Mouse (Mus musculus) heart, embryonic 12.5 days (tissue): ENCODE results near the gene Abcg4. TPM values are rescaled to one million over a fixed set of nuclear protein-coding genes. Genes with fewer than 3 reads are reported as not detected.
"Not testable (repeated sequence)": the region's sequence is repeated elsewhere in the genome, so short reads cannot be mapped to it uniquely, and the experiment has no call there.

Source experiments
- ATAC-seq: fragments of 200-750 bp; cut with Nextera tagmentation; 2 replicates; pipeline ENCODE4 v1.8.0; 2017; ENCODE audit warnings: moderate TSS enrichment, moderate library complexity; ENCODE audit not compliant: insufficient number of reproducible peaks, low FRiP score
- H3K27ac ChIP-seq: fragments of 300-500 bp; sonication (generic); 2 replicates; pipeline ENCODE4 v1.5.1; 2016; ENCODE audit warnings: mild to moderate bottlenecking, moderate library complexity; ENCODE audit not compliant: poor library complexity, severe bottlenecking
- H3K27me3 ChIP-seq: fragments of 300-500 bp; sonication (generic); replicated peaks from 2 replicates; pipeline ENCODE4 v1.6.1; 2016; ENCODE audit warnings: mild to moderate bottlenecking, moderate library complexity
- H3K36me3 ChIP-seq: fragments of 300-500 bp; sonication (generic); 2 replicates; pipeline ENCODE4 v1.6.1; 2016; ENCODE audit warnings: mild to moderate bottlenecking, moderate library complexity
- H3K4me1 ChIP-seq: fragments of 300-500 bp; sonication (generic); replicated peaks from 2 replicates; pipeline ENCODE4 v1.6.1; 2016; ENCODE audit warnings: mild to moderate bottlenecking
- H3K4me2 ChIP-seq: fragments of 300-500 bp; sonication (generic); 2 replicates; pipeline ENCODE4 v1.6.1; 2016; ENCODE audit warnings: mild to moderate bottlenecking, moderate library complexity
- H3K4me3 ChIP-seq: fragments of 300-500 bp; sonication (generic); 2 replicates; pipeline ENCODE4 v1.5.1; 2016; ENCODE audit warnings: mild to moderate bottlenecking
- H3K9ac ChIP-seq: fragments of 300-500 bp; sonication (generic); 2 replicates; pipeline ENCODE4 v1.6.1; 2016; ENCODE audit warnings: mild to moderate bottlenecking, moderate library complexity
- H3K9me3 ChIP-seq: fragments of 300-500 bp; sonication (generic); replicated peaks from 2 replicates; pipeline ENCODE4 v1.6.1; 2016; ENCODE audit warnings: mild to moderate bottlenecking, moderate library complexity
- WGBS: fragments of 180-500 bp; shearing (Covaris S2); methylation state at CpG from one replicate; pipeline ENCODE4 v1.1.7; 2016; 5-methylcytosine and 5-hydroxymethylcytosine counted together
- polyA plus RNA-seq: library from polyadenylated mRNA; unstranded; fragments of >200 nt; fragmentation: Nextera tagmentation; extraction: Ambion mirVana; gene quantifications from 2 replicates; pipeline ENCODE4 v1.2.1, GENCODE M21; 2016

Abcg4 gene
- polyA plus RNA-seq, 1 experiment from 2014 or later, result 4.3 TPM

DNA sequence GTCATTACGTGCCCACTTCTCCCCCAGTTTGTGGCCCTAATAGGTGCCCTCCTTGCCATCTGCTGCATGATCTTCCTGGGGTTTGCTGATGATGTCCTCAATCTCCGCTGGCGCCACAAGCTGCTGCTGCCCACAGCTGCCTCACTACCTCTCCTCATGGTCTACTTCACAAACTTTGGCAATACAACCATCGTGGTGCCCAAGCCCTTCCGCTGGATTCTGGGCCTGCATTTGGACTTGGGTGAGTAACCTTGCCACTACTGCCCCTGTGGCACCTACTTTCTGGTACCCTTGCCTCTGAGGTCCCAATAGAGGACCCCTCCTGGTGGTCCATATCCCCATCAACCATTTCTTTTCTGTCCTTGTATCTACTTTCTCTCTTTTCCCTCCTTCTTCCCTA is 39.5 kb upstream of the Abcg4 start:
- Histone ChIP-seq H3K9me3 (no peaks in the 10 kb centered on the region), H3K4me3 (peak overlapping the region; percentile 73), H3K9ac (peak overlapping the region; percentile 90), H3K36me3 (peaks cover 43% of the 10 kb centered on the region), H3K4me2 (peak overlapping the region; percentile 72), H3K27me3 (no peaks in the 10 kb centered on the region), H3K4me1 (peaks cover 12% of the 10 kb centered on the region), H3K27ac (peak overlapping the region; percentile 95; the same call in 1 of the 2 replicates)
- ATAC-seq, result no peak
- WGBS, result 90% methylated on average over 5 of the region's 5 CpGs

- Histone ChIP-seq H3K27ac (peak overlapping the region; percentile 95), H3K4me1 (peaks cover 12% of the 10 kb centered on the region), H3K4me2 (peak overlapping the region; percentile 72), H3K9me3 (no peaks in the 10 kb centered on the region), H3K4me3 (peak overlapping the region; percentile 73), H3K36me3 (peaks cover 36% of the 10 kb centered on the region), H3K9ac (peak overlapping the region; percentile 90), H3K27me3 (no peaks in the 10 kb centered on the region)
- 0% methylated on average over 22 of the region's 22 CpGs for WGBS
- peak; percentile 71 for ATAC-seq
Measured at GRCm38 (mm10) chr9:44327064-44327711, 38.8 kb upstream of the Abcg4 start.

GRCm38 (mm10) chr9:44326371-44327063 is 38.1 kb upstream of the Abcg4 start:
- H3K36me3 ChIP-seq, result peaks cover 30% of the 10 kb centered on the region
- H3K27ac ChIP-seq, result peak overlapping the region; percentile 95
- WGBS, result under 1% methylated on average over 38 of the region's 38 CpGs
- ATAC-seq, result peak; percentile 91
- no peaks in the 10 kb centered on the region for H3K27me3 ChIP-seq
- peak overlapping the region; percentile 72 for H3K4me2 ChIP-seq
- H3K9ac ChIP-seq, result peak overlapping the region; percentile 90
- no peaks in the 10 kb centered on the region for H3K9me3 ChIP-seq
- H3K4me3 ChIP-seq, result peak overlapping the region; percentile 73
- peaks cover 12% of the 10 kb centered on the region for H3K4me1 ChIP-seq

DNA sequence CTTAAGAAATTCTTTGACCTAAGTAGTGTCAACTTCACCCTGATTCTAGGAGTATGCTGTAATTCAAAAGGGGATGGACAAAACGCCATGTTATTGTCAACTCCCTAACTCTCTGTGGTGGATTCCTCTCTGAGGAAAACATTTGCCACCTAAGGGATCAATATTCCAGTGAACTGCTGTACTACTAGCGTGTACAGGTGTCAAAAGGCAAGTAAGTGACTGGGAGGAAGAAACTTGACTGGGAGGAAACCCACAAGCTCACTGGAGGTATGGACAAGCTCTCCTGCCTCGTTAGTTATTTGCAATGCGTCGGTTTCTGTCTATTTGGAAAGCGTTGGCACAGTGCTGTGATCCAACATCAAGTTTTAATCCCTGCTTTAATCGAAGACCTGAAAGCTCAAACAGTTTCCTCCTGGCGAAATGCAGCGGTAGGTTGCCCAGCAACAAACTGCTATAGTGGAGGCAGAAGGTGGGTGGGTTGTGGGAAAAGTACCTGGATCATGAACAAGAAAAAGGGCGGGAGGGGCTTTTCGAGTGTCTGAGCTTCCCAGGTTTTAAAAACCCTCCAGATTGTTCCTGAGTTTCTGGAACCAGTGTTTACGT is 37.5 kb upstream of the Abcg4 start, which contains the start of gene Dpagt1:
TSS of gene Dpagt1 (plus strand) at position 252 of the 603 bp plus-strand sequence.
- H3K4me3 ChIP-seq, result peak within 1 kb of the TSS; percentile 73
- H3K9ac ChIP-seq, result peak within 1 kb of the TSS; percentile 90
- H3K4me1 ChIP-seq, result peaks cover 14% of the 10 kb centered on the region
- WGBS, result 3% methylated on average over 12 of the region's 12 CpGs
- H3K36me3 ChIP-seq, result peaks cover 23% of the 10 kb centered on the region
- ATAC-seq, result no peak
- H3K9me3 ChIP-seq, result no peaks in the 10 kb centered on the region
- H3K4me2 ChIP-seq, result peak within 1 kb of the TSS; percentile 72
- H3K27me3 ChIP-seq, result no peaks in the 10 kb centered on the region
- peak within 1 kb of the TSS; percentile 95 for H3K27ac ChIP-seq

DNA sequence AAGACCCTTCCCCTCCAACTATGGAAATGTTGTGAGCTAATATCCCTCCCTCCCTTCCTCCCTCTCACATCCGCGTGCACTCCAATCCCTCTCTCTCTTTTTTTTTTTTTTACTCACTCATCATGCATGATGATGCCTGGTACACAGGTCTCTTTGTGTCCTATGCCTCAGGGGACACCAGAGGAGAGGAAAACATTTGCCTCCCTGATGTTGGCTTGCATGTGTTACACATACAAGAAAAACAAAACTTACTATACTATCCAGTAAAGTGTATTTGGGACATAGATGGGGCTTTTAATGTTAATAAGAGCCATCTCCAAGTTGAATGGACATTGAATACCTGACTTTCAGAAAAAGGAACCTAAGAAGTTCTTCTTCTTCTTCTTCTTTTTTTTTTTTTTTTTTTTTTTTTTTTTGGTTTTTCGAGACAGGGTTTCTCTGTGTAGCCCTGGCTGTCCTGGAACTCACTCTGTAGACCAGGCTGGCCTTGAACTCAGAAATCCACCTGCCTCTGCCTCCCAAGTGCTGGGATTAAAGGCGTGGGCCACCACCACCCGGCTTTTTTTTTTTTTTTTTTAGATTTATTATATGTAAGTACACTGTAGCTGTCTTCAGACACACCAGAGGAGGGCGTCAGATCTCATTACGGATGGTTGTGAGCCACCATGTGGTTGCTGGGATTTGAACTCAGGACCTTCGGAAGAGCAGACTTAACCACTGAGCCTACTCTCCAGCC is 36.8 kb upstream of the Abcg4 start:
- Histone ChIP-seq H3K4me2 (peak overlapping the region; percentile 72), H3K4me1 (peaks cover 19% of the 10 kb centered on the region), H3K27ac (peak overlapping the region; percentile 95; the same call in 1 of the 2 replicates), H3K9ac (peak overlapping the region; percentile 90), H3K36me3 (peaks cover 16% of the 10 kb centered on the region), H3K4me3 (peak overlapping the region; percentile 73)
- WGBS, result 70% methylated on average over 7 of the region's 8 CpGs
- H3K27me3 ChIP-seq, ATAC-seq, H3K9me3 ChIP-seq: not testable (repeated sequence)

- Histone ChIP-seq H3K4me1 (peaks cover 21% of the 10 kb centered on the region), H3K9me3 (no peaks in the 10 kb centered on the region), H3K27ac (no peak overlapping the region), H3K27me3 (no peaks in the 10 kb centered on the region), H3K4me3 (no peak overlapping the region), H3K36me3 (peaks cover 9% of the 10 kb centered on the region), H3K4me2 (no peak overlapping the region), H3K9ac (no peak overlapping the region)
- 83% methylated on average over 6 of the region's 6 CpGs for WGBS
- ATAC-seq, result no peak
Measured at GRCm38 (mm10) chr9:44324147-44324546, 35.7 kb upstream of the Abcg4 start.

DNA sequence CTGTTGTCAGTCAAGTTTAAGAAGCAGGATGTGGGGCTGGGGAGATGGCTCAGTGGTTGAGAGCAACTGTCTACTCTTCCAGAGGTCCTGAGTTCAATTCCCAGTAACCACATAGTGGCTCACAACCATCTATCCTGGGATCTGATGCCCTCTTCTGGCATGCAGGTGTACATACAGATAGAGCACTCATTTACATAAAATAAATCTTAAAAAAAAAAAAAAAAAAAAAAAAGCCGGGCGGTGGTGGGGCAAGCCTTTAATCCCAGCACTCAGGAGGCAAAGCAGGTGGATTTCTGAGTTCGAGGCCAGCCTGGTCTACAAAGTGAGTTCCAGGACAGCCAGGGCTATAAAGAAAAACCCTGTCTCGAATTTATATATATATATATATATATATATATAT is 35.2 kb upstream of the Abcg4 start:
- H3K4me3 ChIP-seq, H3K27ac ChIP-seq, H3K4me2 ChIP-seq, H3K9ac ChIP-seq, H3K27me3 ChIP-seq, H3K9me3 ChIP-seq, ATAC-seq, H3K36me3 ChIP-seq: not testable (repeated sequence)
- H3K4me1 ChIP-seq, result peaks cover 25% of the 10 kb centered on the region
- 69% methylated on average over 4 of the region's 4 CpGs for WGBS

DNA sequence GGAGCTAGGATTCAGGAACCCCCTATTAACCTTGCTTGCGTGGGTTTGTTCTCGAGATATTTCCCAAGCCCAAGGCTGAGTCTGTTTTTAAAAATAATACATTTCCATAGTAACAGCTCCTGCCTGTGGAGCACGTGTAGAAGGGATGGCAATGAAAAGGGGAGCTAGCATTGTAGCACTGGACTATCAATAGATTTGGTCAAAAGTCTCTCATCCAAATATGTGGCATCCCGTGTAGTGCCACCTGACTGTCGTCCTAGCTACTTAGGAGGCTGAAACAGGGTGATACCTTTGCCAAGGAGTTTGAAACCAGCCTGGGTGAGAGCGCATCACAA is 32.4 kb upstream of the Abcg4 start:
- Histone ChIP-seq H3K36me3 (peaks cover 14% of the 10 kb centered on the region), H3K9me3 (no peaks in the 10 kb centered on the region), H3K4me1 (peaks cover 28% of the 10 kb centered on the region), H3K9ac (peak overlapping the region; percentile 62; the same call in 1 of the 2 replicates), H3K27me3 (no peaks in the 10 kb centered on the region), H3K4me3 (peak overlapping the region; percentile 91), H3K27ac (peak overlapping the region; percentile 69; the same call in 1 of the 2 replicates), H3K4me2 (peak overlapping the region; percentile 88)
- 22% methylated on average over 6 of the region's 6 CpGs for WGBS
- no peak for ATAC-seq

- no peaks in the 10 kb centered on the region for H3K9me3 ChIP-seq
- peaks cover 26% of the 10 kb centered on the region for H3K4me1 ChIP-seq
- peak; percentile 97 for ATAC-seq
- peak within 1 kb of the TSS; percentile 90 for H3K9ac ChIP-seq
- H3K27ac ChIP-seq, result peak within 1 kb of the TSS; percentile 69
- WGBS, result under 1% methylated on average over 67 of the region's 67 CpGs
- H3K4me3 ChIP-seq, result peak within 1 kb of the TSS; percentile 91
- H3K27me3 ChIP-seq, result no peaks in the 10 kb centered on the region
- peaks cover 20% of the 10 kb centered on the region for H3K36me3 ChIP-seq
- peak within 1 kb of the TSS; percentile 88 for H3K4me2 ChIP-seq
Measured at GRCm38 (mm10) chr9:44319887-44320798, 31.7 kb upstream of the Abcg4 start, which contains the start of gene C2cd2l. Gene C2cd2l (minus strand): TSS chr9:44320285.
